Mouse (Mus musculus) lung, adult 2 months (tissue): ENCODE data around the gene Card10. TPM values are rescaled to one million over a fixed set of nuclear protein-coding genes. Genes with fewer than 3 reads are reported as not detected.

Source experiments
- DNase-seq: peaks from one replicate; pipeline ENCODE4 v3.0.0; 2022
- H3K4me1 ChIP-seq: fragments of 200-500 bp; 2 replicates; pipeline ENCODE4 v1.6.1; 2011; ENCODE audit warnings: low read length; ENCODE audit not compliant: control insufficient read depth, insufficient read depth
- H3K4me3 ChIP-seq: fragments of 200-500 bp; replicated peaks from 2 replicates; pipeline ENCODE3; 2011; ENCODE audit warnings: low read depth, mild to moderate bottlenecking, control low read depth, low read length; ENCODE audit errors: extremely low read depth
- CTCF ChIP-seq: fragments of 200-500 bp; IDR thresholded peaks from 2 replicates; pipeline ENCODE4 v1.5.1; 2011; ENCODE audit warnings: mild to moderate bottlenecking, low read length, control low read depth; ENCODE audit not compliant: insufficient read depth
- POLR2A ChIP-seq: fragments of 200-500 bp; IDR thresholded peaks from 2 replicates; pipeline ENCODE4 v1.6.1; 2011; ENCODE audit warnings: low read depth, mild to moderate bottlenecking, control low read depth, low read length, borderline replicate concordance; ENCODE audit errors: extremely low read depth
- WGBS: fragments of 180-500 bp; shearing (Covaris S2); methylation state at CpG from one replicate; pipeline ENCODE4 v1.1.7; 2018; 5-methylcytosine and 5-hydroxymethylcytosine counted together
- polyA plus RNA-seq: library from polyadenylated mRNA; depleted of rRNA; stranded (reverse); fragments of >200 nt; gene quantifications from 2 replicates; pipeline ENCODE4 v1.2.3, GENCODE M21; 2012; rRNA removed

The Card10 gene
- polyA plus RNA-seq, 1 experiment, result 61.5 TPM

DNA sequence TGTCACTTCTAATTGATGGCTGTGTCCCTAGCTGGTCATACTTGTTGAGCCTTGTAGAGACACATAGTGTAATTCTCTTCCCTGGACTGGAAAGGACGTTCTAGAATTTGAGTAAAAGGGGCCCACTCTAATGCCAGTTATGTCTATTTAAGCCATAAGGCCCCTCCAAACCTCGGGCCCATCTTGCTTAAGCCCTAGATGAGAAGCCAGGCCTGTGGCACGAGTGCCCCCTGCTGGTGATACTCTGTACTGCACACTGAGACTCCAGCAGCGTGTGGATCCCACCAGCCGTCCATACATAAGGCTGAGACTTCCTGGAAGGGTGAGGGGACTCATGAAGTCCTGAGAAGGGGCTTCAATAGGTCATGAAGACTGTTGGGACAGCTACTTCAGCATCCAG is 58.6 kb downstream of the Card10 start:
- WGBS, result 9% methylated on average over 5 of the region's 5 CpGs
- Histone ChIP-seq H3K4me1 (no peaks in the 10 kb centered on the region), H3K4me3 (no peak overlapping the region)
- peak; percentile 89 for TF ChIP-seq CTCF
- TF ChIP-seq POLR2A, result no peak
- peak; percentile 76 for DNase-seq

DNA sequence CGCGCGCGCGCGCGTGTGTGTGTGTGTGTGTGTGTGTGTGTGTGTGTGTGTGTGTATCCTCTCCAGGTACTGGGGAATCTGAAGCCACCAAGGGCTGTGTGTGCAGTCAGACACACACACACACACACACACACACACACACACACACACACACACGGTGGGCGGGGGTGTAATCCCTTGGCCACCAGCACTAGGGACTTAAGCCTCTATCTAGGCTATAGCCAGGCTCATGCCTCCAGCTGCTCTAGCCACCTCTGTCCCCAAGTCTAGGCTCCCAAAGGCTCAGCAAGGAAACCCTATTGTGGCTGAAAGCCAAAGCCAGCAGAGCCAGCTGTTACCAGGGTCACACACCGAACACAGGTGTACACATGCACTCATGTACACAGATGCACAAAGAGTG is 60.0 kb downstream of the Card10 start:
- Histone ChIP-seq H3K4me3 (no peak overlapping the region), H3K4me1 (no peaks in the 10 kb centered on the region)
- no peak for TF ChIP-seq POLR2A
- no peak for TF ChIP-seq CTCF
- 60% methylated on average over 10 of the region's 10 CpGs for WGBS
- DNase-seq, result no peak

DNA sequence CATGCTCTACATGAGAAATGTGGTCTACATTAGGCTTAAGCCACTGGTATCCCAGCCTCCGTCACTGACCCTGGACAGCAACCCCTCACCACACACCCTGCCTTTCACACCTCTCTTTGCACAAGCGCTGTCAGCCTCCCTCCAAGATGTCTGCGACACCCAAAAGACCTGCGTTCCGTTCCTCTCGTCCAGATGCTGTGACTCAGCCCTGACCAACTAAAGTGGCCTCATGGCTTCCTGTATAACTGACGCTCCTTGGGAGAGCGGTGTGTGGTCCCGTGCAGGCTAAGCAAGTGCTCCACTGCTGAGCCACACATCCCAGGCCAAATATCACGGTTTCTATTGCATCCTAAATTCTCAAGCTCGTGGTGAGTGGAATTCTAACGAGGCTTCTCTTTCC is 62.2 kb downstream of the Card10 start:
- no peak for DNase-seq
- TF ChIP-seq POLR2A, result no peak
- TF ChIP-seq CTCF, result no peak
- 38% methylated on average over 12 of the region's 12 CpGs for WGBS
- no peak overlapping the region for H3K4me3 ChIP-seq
- H3K4me1 ChIP-seq, result no peaks in the 10 kb centered on the region

DNA sequence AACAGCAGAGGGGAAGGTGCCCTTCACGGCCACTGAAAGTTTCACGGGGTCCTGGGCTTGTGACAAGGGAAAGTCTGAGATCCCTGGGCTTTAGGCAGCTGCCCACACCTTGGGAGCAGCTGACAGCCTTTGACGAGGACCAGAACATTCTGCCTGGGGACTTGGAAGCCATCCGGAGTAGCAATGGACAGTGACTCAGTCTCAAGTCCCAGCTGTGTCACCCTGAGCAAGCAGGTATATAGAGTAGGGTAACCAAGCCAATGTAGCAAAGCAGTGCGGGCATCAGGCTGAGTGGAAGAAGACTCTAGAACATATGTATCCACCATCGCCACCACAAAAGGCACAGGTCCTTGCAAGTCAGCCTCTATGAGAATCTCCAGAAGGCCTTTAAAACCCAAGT is 65.7 kb downstream of the Card10 start:
- 59% methylated on average over 6 of the region's 6 CpGs for WGBS
- no peak overlapping the region for H3K4me3 ChIP-seq
- DNase-seq, result no peak
- no peaks in the 10 kb centered on the region for H3K4me1 ChIP-seq
- TF ChIP-seq CTCF (no peak), POLR2A (no peak)

DNA sequence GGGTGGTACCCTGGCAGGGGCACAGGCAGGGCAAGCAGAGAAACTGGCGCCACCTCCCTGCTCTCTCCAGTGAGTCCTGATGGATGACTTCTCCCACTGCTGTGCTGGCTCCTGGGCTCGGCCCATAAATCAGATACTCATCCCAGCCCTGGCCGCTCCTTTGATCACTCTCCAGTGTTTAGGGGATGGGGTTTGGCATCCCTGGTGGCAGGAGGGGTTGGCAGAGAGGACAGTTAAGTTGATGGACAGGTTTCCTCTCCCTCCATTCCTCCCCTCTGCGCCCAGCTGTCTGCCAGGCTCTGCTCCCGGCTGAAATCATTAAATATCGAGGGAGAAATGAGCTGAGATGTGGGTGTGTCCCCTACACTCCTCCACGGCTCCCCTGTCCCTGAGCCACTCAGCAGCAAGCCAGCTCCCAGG is 66.2 kb downstream of the Card10 start:
- no peak for TF ChIP-seq POLR2A
- no peak for TF ChIP-seq CTCF
- H3K4me3 ChIP-seq, result no peak overlapping the region
- WGBS, result 26% methylated on average over 7 of the region's 7 CpGs
- no peaks in the 10 kb centered on the region for H3K4me1 ChIP-seq
- no peak for DNase-seq

DNA sequence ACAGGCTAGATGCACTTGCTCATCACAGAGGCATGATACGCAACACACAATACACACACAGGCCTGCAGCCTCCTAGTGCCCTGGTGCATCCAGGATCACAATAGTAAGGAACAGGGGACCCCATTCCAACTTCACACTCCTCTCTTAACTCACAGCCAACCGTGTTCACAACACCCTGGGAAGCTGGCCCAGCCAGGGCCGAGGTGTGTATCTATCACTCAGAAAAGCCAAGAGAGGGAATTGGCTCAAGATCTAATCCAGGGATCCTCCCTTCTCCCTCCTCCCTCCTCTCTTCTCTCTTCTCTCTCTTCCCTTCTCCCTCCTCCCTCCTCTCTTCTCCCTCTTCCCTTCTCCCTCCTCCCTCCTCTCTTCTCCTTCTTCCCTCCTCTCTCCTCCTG is 66.7 kb downstream of the Card10 start:
- Histone ChIP-seq H3K4me1 (no peaks in the 10 kb centered on the region), H3K4me3 (no peak overlapping the region)
- 50% methylated on average over 3 of the region's 3 CpGs for WGBS
- no peak for TF ChIP-seq CTCF
- no peak for TF ChIP-seq POLR2A
- no peak for DNase-seq

DNA sequence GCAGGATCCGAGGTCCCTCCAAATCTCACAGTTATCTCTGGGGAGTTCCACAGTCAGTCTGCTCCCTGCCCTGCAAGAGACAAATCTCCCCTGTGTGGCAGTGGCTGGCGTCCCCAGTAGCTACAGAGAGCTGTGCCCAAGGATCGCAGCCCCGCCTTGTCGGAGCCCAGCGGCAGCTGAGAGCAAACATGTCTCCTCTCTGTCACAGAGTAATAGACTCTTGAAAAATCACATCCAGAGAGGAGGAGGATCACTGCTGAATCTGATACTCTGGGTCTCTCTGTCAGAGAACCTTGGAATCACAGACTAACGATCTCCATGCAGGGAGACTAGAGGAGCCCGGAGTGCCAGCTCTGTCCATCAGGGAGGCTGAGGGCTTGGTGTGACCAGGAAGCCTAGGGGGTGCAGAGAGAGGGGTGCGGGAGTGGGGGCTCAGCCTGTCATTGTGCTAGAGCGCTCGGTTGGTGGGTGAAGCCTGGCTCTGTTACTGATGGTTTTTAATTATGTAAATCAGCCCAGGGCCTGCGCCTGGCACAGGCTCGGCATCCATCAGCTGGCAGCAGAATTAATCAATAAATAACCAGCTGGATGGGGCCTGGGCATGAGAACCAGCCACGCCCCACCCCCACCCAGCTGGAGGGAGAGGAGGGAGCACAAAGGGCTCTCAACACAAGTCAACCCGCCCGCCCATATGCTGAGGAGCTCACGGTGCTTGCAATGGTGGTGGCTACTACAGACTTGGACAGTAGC is 67.2 kb downstream of the Card10 start:
- WGBS, result 34% methylated on average over 17 of the region's 17 CpGs
- Histone ChIP-seq H3K4me1 (no peaks in the 10 kb centered on the region), H3K4me3 (no peak overlapping the region)
- TF ChIP-seq CTCF (no peak), POLR2A (no peak)
- DNase-seq, result no peak

DNA sequence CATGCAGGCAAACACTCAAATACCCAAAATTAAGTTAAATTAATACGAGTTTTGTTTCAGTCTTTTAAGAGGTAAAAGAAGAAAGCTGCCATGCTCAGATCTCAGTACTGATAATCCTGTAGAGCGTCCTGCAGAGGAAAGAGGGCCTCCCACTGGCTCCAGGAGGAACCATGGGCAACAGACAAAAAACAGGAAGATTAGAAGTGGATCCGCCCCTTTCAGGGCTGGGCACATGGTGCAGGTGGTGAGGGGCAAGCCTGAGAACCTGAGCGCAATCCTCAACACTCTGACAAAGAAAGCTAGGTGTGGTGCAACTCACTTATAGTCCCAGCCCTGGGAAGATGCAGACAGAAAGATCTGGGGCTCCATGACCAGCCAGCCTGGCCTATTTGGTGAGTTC is 71.0 kb downstream of the Card10 start:
- 43% methylated on average over 4 of the region's 4 CpGs for WGBS
- TF ChIP-seq CTCF (no peak), POLR2A (no peak)
- H3K4me3 ChIP-seq, result no peak overlapping the region
- no peaks in the 10 kb centered on the region for H3K4me1 ChIP-seq
- no peak for DNase-seq

DNA sequence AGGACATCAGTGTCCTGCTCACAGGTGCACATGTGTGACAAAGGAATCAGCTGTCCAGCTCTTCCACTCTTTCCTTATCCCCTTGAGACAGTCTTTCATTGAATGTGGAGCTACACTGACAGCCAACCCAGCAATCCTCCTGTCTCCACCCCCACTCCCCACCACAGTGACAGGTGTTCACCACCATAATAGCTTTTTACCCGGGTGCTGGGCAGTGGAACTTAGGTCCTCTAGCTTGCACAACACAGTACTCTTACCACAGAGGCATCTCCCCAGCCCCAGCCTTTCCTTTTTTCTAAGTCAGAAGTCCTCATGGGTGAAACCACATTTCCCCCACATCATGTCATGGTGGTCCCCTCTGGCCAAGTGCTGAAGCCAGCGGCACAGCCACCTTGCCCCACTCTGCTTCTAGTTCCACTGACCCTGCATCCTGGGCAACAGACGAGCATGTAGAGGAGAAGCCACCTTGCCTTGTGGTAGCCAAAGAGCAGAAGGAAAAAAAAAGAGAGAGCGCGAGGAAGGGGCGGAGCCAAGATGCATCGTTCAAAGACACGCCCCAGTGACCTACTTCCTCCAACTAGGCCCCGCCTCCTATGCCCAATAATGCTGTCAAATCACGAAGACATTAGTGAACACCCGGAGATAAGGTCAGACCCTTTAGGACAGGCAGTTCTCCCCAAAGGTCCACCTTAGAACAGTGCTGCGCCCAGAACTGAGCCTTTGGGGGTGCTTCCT is 72.4 kb downstream of the Card10 start:
- H3K4me3 ChIP-seq, result no peak overlapping the region
- 67% methylated on average over 12 of the region's 12 CpGs for WGBS
- H3K4me1 ChIP-seq, result no peaks in the 10 kb centered on the region
- TF ChIP-seq CTCF, result no peak
- TF ChIP-seq POLR2A, result no peak
- DNase-seq, result no peak

DNA sequence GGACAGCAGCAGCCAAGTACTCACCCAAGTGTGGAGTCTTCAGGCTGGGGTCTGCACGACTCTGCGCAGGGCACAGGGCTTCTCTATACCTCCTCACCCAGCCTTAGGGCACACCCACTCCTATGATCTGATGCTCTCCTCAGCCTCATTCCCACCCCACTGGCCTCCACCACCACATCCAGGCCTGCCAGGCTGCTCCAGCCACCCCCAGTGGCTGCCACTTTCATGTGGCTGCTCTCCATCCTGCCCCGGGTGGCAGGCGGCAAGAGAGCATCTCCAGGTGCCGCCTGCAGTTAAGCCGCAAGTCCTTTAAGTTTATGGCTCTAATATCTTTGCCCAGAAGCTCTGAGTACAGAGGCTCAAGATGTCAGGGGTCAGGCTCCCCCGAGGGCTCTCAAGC is 76.1 kb downstream of the Card10 start:
- no peak for TF ChIP-seq POLR2A
- no peak for TF ChIP-seq CTCF
- no peaks in the 10 kb centered on the region for H3K4me1 ChIP-seq
- H3K4me3 ChIP-seq, result no peak overlapping the region
- 65% methylated on average over 7 of the region's 7 CpGs for WGBS
- DNase-seq, result no peak

Other genes with a start within 250 kb of the Card10 start
- gene Rac2, start 230.3 kb downstream of the Card10 start, polyA plus RNA-seq, result 145 and 187 TPM in 2 replicates
- gene Cyth4, start 206.0 kb downstream of the Card10 start, polyA plus RNA-seq, result 42.8 and 45.5 TPM in 2 replicates
- gene Elfn2, start 84.3 kb downstream of the Card10 start, polyA plus RNA-seq, result 0.02 and 0.09 TPM in 2 replicates
- gene Mfng, start 29.6 kb downstream of the Card10 start, polyA plus RNA-seq, result 78.0 and 98.3 TPM in 2 replicates
- gene Cdc42ep1, start 39.6 kb upstream of the Card10 start, polyA plus RNA-seq, result 221 and 277 TPM in 2 replicates
- 6.0 and 7.2 TPM in 2 replicates for gene Lgals2, start 52.5 kb upstream of the Card10 start, polyA plus RNA-seq
- gene Gga1, start 74.1 kb upstream of the Card10 start, polyA plus RNA-seq, result 113 and 121 TPM in 2 replicates
- 0.04 TPM in 1 of 2 replicates, not detected in the other for gene Gm49510, start 96.6 kb upstream of the Card10 start, polyA plus RNA-seq
- gene Sh3bp1, start 96.7 kb upstream of the Card10 start, polyA plus RNA-seq, result 77.8 and 92.6 TPM in 2 replicates
- gene Pdxp, start 110.9 kb upstream of the Card10 start, polyA plus RNA-seq, result 3.5 and 4.2 TPM in 2 replicates
- gene Lgals1, start 123.7 kb upstream of the Card10 start, polyA plus RNA-seq, result 250 and 251 TPM in 2 replicates
- 15.2 and 16.4 TPM in 2 replicates for gene Nol12, start 131.9 kb upstream of the Card10 start, polyA plus RNA-seq
- gene Triobp, start 144.7 kb upstream of the Card10 start, polyA plus RNA-seq, result 49.6 and 56.3 TPM in 2 replicates
- gene H1f0, start 225.4 kb upstream of the Card10 start, polyA plus RNA-seq, result 92.0 and 112 TPM in 2 replicates
- 1.3 and 1.8 TPM in 2 replicates for gene Galr3, start 238.8 kb upstream of the Card10 start, polyA plus RNA-seq